Mouse (Mus musculus): ENCODE results near the gene Nbl1.

The Nbl1 gene

GRCm38 (mm10) chr4:139100326-139100725, 7.5 kb upstream of the Nbl1 start:
- no peak for DNase-seq (ENCODE audit: inconsistent ontology term)

- DNase-seq (ENCODE audit: inconsistent ontology term) = no peak
Measured at GRCm38 (mm10) chr4:139096201-139096600, 3.4 kb upstream of the Nbl1 start.

- no peak for DNase-seq (ENCODE audit: inconsistent ontology term)
Measured at GRCm38 (mm10) chr4:139095406-139095805, 2.6 kb upstream of the Nbl1 start.

- DNase-seq (ENCODE audit: inconsistent ontology term) = no peak
Measured at GRCm38 (mm10) chr4:139093196-139093530, 370 bp upstream of the Nbl1 start.

GRCm38 (mm10) chr4:139091478-139092355, 1.1 kb downstream of the Nbl1 start:
- peak; percentile 84 for DNase-seq (ENCODE audit: inconsistent ontology term)

GRCm38 (mm10) chr4:139091066-139091465, 1.7 kb downstream of the Nbl1 start:
- DNase-seq (ENCODE audit: inconsistent ontology term) = no peak

- DNase-seq (ENCODE audit: inconsistent ontology term) = no peak
Measured at GRCm38 (mm10) chr4:139090303-139090940, 2.4 kb downstream of the Nbl1 start.

GRCm38 (mm10) chr4:139088982-139089671, 3.7 kb downstream of the Nbl1 start:
- DNase-seq (ENCODE audit: inconsistent ontology term) = no peak

GRCm38 (mm10) chr4:139086984-139087383, 5.8 kb downstream of the Nbl1 start:
- no peak for DNase-seq (ENCODE audit: inconsistent ontology term)

GRCm38 (mm10) chr4:139086037-139086436, 6.8 kb downstream of the Nbl1 start:
- peak; percentile 81 for DNase-seq (ENCODE audit: inconsistent ontology term)

- no peak for DNase-seq (ENCODE audit: inconsistent ontology term)
Measured at GRCm38 (mm10) chr4:139085337-139085736, 7.5 kb downstream of the Nbl1 start.

GRCm38 (mm10) chr4:139082790-139083564, 9.8 kb downstream of the Nbl1 start:
- DNase-seq (ENCODE audit: inconsistent ontology term) = no peak

- peak; percentile 66 for DNase-seq (ENCODE audit: inconsistent ontology term)
Measured at GRCm38 (mm10) chr4:139081270-139081931, 11.4 kb downstream of the Nbl1 start.

- no peak for DNase-seq (ENCODE audit: inconsistent ontology term)
Measured at GRCm38 (mm10) chr4:139080259-139080658, 12.5 kb downstream of the Nbl1 start.

- DNase-seq (ENCODE audit: inconsistent ontology term) = no peak
Measured at GRCm38 (mm10) chr4:139079439-139079838, 13.4 kb downstream of the Nbl1 start.

GRCm38 (mm10) chr4:139078726-139079125, 14.1 kb downstream of the Nbl1 start:
- no peak for DNase-seq (ENCODE audit: inconsistent ontology term)

- DNase-seq (ENCODE audit: inconsistent ontology term) = no peak
Measured at GRCm38 (mm10) chr4:139078313-139078712, 14.5 kb downstream of the Nbl1 start.

GRCm38 (mm10) chr4:139075915-139076314, 16.9 kb downstream of the Nbl1 start:
- DNase-seq (ENCODE audit: inconsistent ontology term) = no peak

- DNase-seq (ENCODE audit: inconsistent ontology term) = no peak
Measured at GRCm38 (mm10) chr4:139075041-139075711, 17.6 kb downstream of the Nbl1 start, which contains the start of gene Htr6. Gene Htr6, minus strand, starts transcription at chr4:139075570.

- DNase-seq (ENCODE audit: inconsistent ontology term) = no peak
Measured at GRCm38 (mm10) chr4:139074060-139074459, 18.7 kb downstream of the Nbl1 start.

- DNase-seq (ENCODE audit: inconsistent ontology term) = no peak
Measured at GRCm38 (mm10) chr4:139068287-139068686, 24.5 kb downstream of the Nbl1 start.

All from Muller cell, postnatal 12 days (primary cell).